Mouse (Mus musculus): ENCODE measurements around the gene Mrps11. TPM values are rescaled to one million over a fixed set of nuclear protein-coding genes. Genes with fewer than 3 reads are reported as not detected.

Mrps11 gene
- total and polyA plus RNA-seq, 2 experiments from 2014 or later = 53.1 to 56.8 TPM

DNA sequence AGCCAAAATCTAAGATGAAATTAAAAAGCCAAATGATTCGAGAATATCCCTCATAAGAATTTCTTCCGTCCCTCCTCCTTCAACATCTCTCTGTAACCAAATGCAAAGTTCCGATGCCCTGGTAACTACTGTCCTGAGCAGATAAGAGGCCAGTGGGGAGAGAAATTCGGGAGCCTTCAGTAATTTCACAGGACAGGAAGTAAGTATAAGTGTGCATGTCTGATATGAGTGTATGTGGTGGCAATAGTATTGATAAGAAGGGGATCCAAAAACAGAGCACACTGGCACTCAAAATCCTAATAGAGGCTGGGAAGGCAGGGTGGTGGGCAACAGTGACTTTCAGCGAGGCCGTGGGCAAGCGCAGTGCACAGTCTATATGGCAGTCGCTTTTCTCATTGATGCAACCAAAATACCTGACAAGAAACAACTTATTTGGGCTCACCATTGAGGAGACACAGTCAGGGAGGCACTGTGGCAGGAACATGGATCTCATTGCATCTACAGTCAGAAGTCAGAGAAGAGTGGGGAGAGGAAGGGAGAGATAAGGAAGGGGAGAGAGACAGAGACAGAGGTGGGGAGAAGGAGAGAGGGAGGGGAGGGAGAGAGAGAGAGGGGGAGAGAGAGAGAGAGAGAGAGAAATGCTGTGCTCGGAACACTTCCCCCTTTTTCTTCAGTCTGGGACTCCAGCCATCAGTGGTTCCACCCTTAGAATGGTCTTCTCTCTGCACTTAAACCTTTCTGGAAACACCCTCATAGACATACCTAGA lies 17.0 kb downstream of the Mrps11 start:
- Histone ChIP-seq H3K27ac (ENCODE audit: low read depth, low read length) (no peak overlapping the region), H3K36me3 (ENCODE audit: insufficient read depth, low read length) (no peaks in the 10 kb centered on the region), H3K4me1 (ENCODE audit: insufficient read depth, low read length) (no peaks in the 10 kb centered on the region), H3K9me3 (ENCODE audit: low read length) (no peaks in the 10 kb centered on the region), H3K27me3 (ENCODE audit: insufficient read depth, low read length) (no peaks in the 10 kb centered on the region), H3K4me3 (ENCODE audit: low read depth, low read length) (no peak overlapping the region), H3K4me2 (ENCODE audit: low read depth, low read length, poor library complexity, severe bottlenecking) (no peak overlapping the region), H3K9ac (replicated peaks; ENCODE audit: low read length, poor library complexity, severe bottlenecking) (no peak overlapping the region)
- 78% methylated on average over 9 of the region's 9 CpGs for WGBS
- ATAC-seq (ENCODE audit: low FRiP score) (no peak), DNase-seq (ENCODE audit: low spot score) (no peak)
- TF ChIP-seq CTCF (IDR thresholded peaks at IDR 0.05) = no peak

DNA sequence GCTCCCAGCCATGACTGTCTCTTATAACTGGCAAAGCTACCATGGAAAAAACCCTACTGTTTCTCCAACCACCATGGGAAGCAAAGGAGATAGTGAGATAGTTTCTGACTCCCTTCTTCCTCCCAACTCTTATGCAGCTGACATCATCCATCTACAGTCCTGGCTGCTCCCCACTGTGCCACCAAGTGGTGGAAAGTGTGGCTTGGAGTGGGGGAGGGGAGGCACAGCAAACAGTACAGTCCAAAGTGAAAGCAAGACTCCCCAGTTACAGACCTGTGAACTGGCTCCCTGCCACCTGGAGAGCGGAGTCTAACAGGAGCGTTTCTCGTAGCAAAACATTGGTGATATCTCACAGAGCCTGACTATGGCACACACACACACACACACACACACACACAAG lies 20.9 kb downstream of the Mrps11 start:
- no peak overlapping the region for H3K9ac ChIP-seq (replicated peaks; ENCODE audit: low read length, poor library complexity, severe bottlenecking)
- no peak overlapping the region for H3K27ac ChIP-seq (ENCODE audit: low read depth, low read length)
- no peak for ATAC-seq (ENCODE audit: low FRiP score)
- H3K9me3 ChIP-seq (ENCODE audit: low read length) = no peaks in the 10 kb centered on the region
- H3K4me3 ChIP-seq (ENCODE audit: low read depth, low read length) = no peak overlapping the region
- H3K4me2 ChIP-seq (ENCODE audit: low read depth, low read length, poor library complexity, severe bottlenecking) = no peak overlapping the region
- no peaks in the 10 kb centered on the region for H3K4me1 ChIP-seq (ENCODE audit: insufficient read depth, low read length)
- no peak for TF ChIP-seq CTCF (IDR thresholded peaks at IDR 0.05)
- H3K36me3 ChIP-seq (ENCODE audit: insufficient read depth, low read length) = no peaks in the 10 kb centered on the region
- 86% methylated on average over 3 of the region's 3 CpGs for WGBS
- no peak for DNase-seq (ENCODE audit: low spot score)
- H3K27me3 ChIP-seq (ENCODE audit: insufficient read depth, low read length) = no peaks in the 10 kb centered on the region

DNA sequence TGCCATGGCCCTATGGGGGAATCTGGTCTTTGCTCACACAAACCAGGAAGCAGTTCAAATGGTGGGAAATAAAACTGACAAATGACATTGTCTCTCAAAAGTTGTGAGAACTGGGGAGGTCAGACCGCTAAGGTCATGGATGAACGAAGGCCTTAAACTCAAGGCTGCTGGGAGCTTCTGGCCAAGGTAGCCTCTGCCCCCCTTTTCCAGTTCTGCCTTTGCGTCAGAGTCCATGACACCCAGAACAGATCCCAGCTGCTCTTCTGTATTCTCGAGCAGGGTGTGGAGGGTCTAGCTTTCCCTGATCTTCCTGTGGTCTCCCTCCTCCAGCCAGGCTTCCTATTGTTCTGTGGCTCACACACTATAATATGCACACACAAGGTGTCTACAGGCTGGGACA lies 24.3 kb downstream of the Mrps11 start:
- no peak for ATAC-seq (ENCODE audit: low FRiP score)

DNA sequence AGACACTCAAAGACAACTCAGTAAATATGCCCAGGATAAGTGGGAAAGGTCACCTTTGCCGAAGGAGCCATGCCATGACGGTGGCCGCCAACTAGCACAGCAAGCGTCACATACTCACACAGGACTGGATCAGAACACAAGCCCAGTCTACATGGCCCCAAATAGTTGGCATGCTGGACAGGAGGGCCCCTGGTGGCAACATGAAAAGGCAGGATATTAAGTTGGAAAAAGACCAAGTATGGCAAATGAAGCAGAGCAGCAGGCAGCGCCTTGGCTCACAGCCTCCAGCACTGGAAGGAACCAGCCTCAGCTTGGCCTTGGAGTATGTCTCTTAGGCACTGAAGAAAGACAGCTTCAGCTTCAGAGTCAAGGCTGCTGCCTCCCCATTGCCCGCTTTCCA lies 30.9 kb downstream of the Mrps11 start:
- Histone ChIP-seq H3K36me3 (ENCODE audit: insufficient read depth, low read length) (no peaks in the 10 kb centered on the region), H3K27me3 (ENCODE audit: insufficient read depth, low read length) (no peaks in the 10 kb centered on the region), H3K4me2 (ENCODE audit: low read depth, low read length, poor library complexity, severe bottlenecking) (no peak overlapping the region), H3K9ac (replicated peaks; ENCODE audit: low read length, poor library complexity, severe bottlenecking) (no peak overlapping the region), H3K4me1 (ENCODE audit: insufficient read depth, low read length) (no peaks in the 10 kb centered on the region), H3K4me3 (ENCODE audit: low read depth, low read length) (no peak overlapping the region), H3K9me3 (ENCODE audit: low read length) (no peaks in the 10 kb centered on the region), H3K27ac (ENCODE audit: low read depth, low read length) (no peak overlapping the region)
- 81% methylated on average over 6 of the region's 6 CpGs for WGBS
- no peak for TF ChIP-seq CTCF (IDR thresholded peaks at IDR 0.05)
- no peak for ATAC-seq (ENCODE audit: low FRiP score)
- peak; percentile 46 for DNase-seq (ENCODE audit: low spot score)

More for the DNA sequence above, 24.3 kb downstream of the Mrps11 start:
- H3K9me3 ChIP-seq (ENCODE audit: low read length) = no peaks in the 10 kb centered on the region
- no peak overlapping the region for H3K4me2 ChIP-seq (ENCODE audit: low read depth, low read length, poor library complexity, severe bottlenecking)
- no peak overlapping the region for H3K9ac ChIP-seq (replicated peaks; ENCODE audit: low read length, poor library complexity, severe bottlenecking)
- no peak for DNase-seq (ENCODE audit: low spot score)
- H3K27ac ChIP-seq (ENCODE audit: low read depth, low read length) = no peak overlapping the region
- H3K4me3 ChIP-seq (ENCODE audit: low read depth, low read length) = no peak overlapping the region
- 87% methylated on average over 4 of the region's 4 CpGs for WGBS
- H3K27me3 ChIP-seq (ENCODE audit: insufficient read depth, low read length) = no peaks in the 10 kb centered on the region
- H3K4me1 ChIP-seq (ENCODE audit: insufficient read depth, low read length) = no peaks in the 10 kb centered on the region
- H3K36me3 ChIP-seq (ENCODE audit: insufficient read depth, low read length) = no peaks in the 10 kb centered on the region
- TF ChIP-seq CTCF (IDR thresholded peaks at IDR 0.05) = no peak

DNA sequence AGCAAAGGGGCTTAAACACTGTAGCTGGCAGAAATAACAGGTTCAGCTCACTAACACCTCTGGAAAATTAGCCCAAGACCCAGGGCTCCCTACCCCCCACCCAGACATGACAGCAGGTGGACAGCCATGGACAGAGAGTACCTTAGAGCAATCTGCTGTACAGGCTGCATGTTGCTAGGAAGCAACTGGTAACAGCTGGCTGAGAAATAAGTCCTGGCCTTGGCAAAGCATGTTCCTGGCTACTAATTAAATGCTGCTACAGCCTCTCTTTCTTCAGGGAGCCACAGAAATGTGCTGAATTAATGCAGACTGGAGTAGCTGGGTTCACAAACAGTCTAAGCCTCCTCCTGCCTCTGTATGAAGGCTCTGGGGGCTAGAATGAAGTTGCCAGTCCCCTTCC lies 31.8 kb downstream of the Mrps11 start:
- Histone ChIP-seq H3K4me1 (ENCODE audit: insufficient read depth, low read length) (no peaks in the 10 kb centered on the region), H3K9ac (replicated peaks; ENCODE audit: low read length, poor library complexity, severe bottlenecking) (peak overlapping the region; percentile 36; the same call in 1 of the 2 replicates), H3K27ac (ENCODE audit: low read depth, low read length) (peak overlapping the region; percentile 51), H3K4me2 (ENCODE audit: low read depth, low read length, poor library complexity, severe bottlenecking) (no peak overlapping the region), H3K9me3 (ENCODE audit: low read length) (no peaks in the 10 kb centered on the region), H3K36me3 (ENCODE audit: insufficient read depth, low read length) (no peaks in the 10 kb centered on the region), H3K4me3 (ENCODE audit: low read depth, low read length) (no peak overlapping the region), H3K27me3 (ENCODE audit: insufficient read depth, low read length) (no peaks in the 10 kb centered on the region)
- TF ChIP-seq CTCF (IDR thresholded peaks at IDR 0.05) = no peak
- ATAC-seq (ENCODE audit: low FRiP score) (no peak), DNase-seq (ENCODE audit: low spot score) (peak; percentile 51)

DNA sequence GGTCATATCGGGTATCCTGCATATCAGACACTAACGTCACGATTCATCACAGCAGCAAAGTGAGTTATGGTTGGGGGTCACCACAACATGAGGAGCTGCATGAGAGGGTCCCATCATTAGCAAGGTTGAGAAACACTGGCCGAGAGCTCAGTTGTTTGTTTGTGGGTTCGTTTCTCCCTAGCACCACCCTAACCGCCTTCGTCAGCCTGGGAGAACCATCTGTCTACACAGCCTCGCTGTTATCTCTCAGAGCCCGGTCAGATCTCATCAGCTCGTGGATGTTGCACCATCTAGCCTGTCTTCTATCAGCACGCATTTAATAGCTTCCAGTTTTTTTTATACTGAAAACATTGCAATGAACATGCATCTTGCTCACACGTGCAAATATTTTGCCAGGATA lies 35.4 kb downstream of the Mrps11 start:
- no peaks in the 10 kb centered on the region for H3K4me1 ChIP-seq (ENCODE audit: insufficient read depth, low read length)
- no peak overlapping the region for H3K27ac ChIP-seq (ENCODE audit: low read depth, low read length)
- H3K9me3 ChIP-seq (ENCODE audit: low read length) = no peaks in the 10 kb centered on the region
- H3K27me3 ChIP-seq (ENCODE audit: insufficient read depth, low read length) = no peaks in the 10 kb centered on the region
- TF ChIP-seq CTCF (IDR thresholded peaks at IDR 0.05) = no peak
- ATAC-seq (ENCODE audit: low FRiP score) (no peak), DNase-seq (ENCODE audit: low spot score) (no peak)
- no peak overlapping the region for H3K4me3 ChIP-seq (ENCODE audit: low read depth, low read length)
- WGBS = 90% methylated on average over 12 of the region's 12 CpGs
- H3K36me3 ChIP-seq (ENCODE audit: insufficient read depth, low read length) = no peaks in the 10 kb centered on the region
- H3K9ac ChIP-seq (replicated peaks; ENCODE audit: low read length, poor library complexity, severe bottlenecking) = no peak overlapping the region
- H3K4me2 ChIP-seq (ENCODE audit: low read depth, low read length, poor library complexity, severe bottlenecking) = no peak overlapping the region
